Mouse (Mus musculus) kidney, adult 8-10 months (tissue): ENCODE results near the gene Gm17324.
"Not testable (repeated sequence)": the region's sequence is repeated elsewhere in the genome, so short reads cannot be mapped to it uniquely, and the experiment has no call there.

Experiments
- DNase-seq, 2 experiments: peaks; one replicate each; pipeline ENCODE4 v3.0.0; 2022

Gene Gm17324

DNA sequence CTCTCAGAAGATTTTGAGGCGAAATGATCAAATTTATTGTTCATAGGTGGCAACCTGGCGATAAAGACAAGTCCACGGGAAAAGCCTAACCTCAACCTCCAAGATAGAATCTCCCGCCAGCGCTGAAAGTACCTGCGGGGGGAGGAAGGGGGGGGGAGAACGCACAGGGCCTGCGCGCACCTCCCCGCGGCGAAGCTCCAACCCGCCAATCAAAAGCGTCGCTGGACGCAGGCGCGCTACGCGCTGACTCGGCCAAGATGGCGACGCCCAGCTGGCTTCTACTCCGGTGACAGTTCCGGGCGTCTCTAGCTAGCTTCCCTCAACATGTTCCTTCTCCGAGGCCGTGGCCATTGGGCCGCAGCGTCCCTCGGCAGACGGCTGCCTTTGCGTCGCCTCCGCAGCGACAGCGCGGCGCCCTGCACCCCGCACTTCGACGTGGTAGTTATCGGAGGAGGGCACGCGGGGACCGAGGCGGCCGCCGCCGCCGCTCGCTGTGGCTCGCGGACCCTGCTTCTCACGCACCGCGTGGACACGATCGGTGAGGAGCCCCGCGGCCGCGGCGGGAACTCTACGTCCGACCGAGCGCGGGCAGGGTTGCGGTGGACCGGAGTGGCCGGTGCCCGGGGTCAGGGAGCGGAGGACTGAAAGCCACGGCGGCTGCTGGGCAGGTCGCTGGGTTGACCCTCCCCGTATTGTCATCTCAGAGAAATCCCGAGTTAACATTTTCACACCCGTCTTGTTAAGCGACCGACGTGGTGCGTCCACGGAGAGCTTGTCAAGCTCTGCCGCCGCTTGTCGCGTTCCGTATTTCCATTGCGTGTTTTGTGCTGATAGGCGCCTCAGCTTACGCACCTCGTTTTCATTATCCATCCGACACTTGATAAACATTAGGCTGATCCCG is at the start of gene Gm17324, which contains the start of gene Mto1:
Gm17324 (minus strand) TSS at position 814 of the 901 bp plus-strand sequence.
Mto1 (plus strand) TSS at position 236 of the 901 bp plus-strand sequence.
- DNase-seq: peak; percentile 84

DNA sequence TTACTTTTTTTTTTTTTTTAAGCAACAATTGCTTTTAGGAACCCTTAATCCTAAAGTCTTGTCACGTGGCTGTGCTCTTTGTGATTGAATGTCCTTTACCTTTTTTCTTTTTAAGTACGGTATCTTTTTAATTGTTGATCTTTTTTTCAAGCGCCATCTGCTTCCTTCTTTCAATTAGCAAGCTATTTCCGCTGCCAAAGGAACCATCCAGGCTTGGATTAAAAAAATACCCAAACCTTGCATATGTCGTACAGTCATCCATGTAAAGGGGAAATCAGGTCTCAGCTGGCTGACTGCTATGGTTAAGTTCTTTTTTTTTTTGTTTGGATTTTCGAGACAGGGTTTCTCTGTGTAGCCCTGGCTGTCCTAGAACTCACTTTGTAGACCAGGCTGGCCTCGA is 44.6 kb upstream of the Gm17324 start:
- DNase-seq: no peak

DNA sequence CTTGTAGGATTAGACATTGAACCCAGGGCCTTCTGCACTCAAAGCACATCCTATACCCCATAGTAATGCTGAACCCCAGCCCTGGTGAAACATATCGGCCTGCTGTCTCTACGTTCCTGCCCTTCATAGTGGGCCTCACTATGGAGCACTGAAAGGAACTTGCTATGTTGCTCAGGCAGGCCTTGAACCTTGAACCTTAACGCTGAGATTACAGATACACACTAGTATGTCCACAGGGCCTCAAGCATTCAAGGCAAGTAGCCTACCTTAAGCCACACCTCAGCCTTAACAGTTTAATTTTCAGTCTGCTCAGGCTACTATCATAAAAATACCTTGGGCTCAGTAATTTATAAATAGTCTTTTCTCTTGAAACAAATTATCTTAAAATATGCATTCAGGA is 43.7 kb upstream of the Gm17324 start:
- no peak for DNase-seq

DNA sequence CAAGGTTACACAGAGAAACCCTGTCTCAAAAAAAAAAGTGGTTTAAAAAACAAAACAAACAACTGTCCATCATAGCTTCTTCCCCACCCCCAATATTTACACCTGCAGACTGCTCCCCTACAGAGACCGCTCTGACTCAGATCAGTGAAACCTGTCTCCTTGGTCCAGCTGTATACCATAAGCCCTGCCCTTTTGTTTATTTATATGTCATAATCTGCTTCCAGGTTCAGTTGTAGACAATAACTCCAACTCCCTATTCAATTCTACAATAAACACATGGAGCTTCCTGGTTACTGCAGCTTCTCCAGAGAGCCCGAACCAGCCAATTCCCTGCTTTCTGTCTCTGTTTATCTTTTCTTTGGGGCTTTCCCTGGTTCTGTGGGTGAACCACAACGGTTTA is 42.6 kb upstream of the Gm17324 start:
- no peak for DNase-seq

DNA sequence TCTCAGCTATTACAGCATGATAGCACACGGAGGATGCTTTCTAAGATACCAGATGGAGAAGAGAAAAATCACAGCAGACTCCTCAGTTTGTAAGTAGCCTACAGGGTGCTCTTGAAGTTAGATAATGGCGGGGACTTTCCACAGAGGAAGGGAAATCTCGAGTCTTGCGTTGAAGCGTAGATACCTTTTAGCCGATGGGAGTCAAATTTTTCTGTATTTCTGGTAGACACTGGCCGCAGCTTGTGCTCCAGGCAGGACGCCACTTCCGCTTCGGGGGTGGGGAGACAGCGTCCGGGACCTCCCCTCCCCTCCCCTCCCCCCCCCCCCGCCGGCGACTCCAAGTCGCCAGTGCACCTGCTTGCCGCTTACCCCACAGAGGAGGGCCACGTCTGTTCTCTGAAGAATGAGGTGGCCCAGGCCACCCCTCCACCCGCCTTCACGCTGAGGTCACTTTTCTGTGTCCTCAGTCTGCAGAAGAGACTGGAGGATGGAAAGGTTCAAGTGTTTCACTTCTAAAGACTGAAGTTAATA is 40.4 kb upstream of the Gm17324 start, which contains the start of gene Eef1a1:
Eef1a1 (minus strand) TSS at position 262 of the 531 bp plus-strand sequence.
- DNase-seq: peak; percentile 63 to 68

DNA sequence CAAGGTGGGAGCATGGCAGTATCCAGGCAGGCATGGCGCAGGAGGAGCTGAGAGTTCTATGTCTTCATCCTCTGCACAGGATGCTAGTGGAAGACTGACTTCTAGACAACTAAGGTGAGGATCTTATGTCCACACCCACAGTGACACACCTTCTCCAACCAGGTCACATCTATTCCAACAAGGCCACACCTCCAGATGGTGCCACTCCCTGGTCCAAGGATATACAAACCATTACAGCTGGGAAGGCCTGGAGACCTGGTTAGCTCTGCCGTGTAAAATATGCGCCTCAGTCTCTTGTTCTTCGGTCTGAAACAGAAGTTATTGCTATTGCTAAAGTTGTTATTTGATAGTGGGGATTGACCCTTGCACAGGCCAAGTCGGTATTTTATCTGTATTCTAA is 39.4 kb upstream of the Gm17324 start:
- DNase-seq: not testable (repeated sequence)

DNA sequence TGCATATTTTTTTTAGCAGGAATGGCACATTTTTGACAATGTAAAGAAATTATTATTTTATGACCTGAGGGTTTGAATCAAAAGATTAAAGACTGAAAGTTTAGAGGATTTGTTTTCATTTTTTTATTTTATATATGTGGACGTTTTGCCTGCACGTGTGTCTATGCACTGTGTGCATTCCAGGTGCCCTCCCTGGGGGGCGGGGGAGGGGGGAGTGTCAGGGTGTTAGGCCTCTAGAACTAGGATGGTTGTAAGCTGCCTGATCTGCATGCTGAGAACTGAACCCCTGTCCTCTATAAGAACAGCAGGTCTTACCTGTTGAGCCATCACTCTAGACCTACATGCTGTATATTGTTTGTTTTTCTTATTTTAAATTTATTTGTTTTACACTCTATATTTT is 36.1 kb upstream of the Gm17324 start:
- DNase-seq: no peak

DNA sequence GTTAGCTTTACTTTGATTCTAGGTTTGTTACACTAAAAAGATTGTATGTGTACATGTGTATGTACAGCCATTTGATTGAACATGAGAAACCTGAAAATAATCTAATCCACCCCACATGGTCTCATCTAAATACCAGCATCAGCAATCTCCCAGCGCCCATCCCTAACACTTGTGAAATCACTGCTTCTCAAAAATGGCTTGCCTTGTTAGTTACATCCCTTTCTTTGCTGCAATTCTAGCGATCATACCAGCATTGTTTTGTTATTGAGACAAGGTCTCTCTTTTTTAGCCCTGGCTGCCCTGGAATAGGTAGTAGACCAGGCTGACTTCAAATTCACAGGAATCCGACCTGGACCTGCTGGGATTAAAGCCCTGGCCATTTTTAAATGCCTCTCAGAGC is 33.8 kb upstream of the Gm17324 start:
- DNase-seq: no peak

DNA sequence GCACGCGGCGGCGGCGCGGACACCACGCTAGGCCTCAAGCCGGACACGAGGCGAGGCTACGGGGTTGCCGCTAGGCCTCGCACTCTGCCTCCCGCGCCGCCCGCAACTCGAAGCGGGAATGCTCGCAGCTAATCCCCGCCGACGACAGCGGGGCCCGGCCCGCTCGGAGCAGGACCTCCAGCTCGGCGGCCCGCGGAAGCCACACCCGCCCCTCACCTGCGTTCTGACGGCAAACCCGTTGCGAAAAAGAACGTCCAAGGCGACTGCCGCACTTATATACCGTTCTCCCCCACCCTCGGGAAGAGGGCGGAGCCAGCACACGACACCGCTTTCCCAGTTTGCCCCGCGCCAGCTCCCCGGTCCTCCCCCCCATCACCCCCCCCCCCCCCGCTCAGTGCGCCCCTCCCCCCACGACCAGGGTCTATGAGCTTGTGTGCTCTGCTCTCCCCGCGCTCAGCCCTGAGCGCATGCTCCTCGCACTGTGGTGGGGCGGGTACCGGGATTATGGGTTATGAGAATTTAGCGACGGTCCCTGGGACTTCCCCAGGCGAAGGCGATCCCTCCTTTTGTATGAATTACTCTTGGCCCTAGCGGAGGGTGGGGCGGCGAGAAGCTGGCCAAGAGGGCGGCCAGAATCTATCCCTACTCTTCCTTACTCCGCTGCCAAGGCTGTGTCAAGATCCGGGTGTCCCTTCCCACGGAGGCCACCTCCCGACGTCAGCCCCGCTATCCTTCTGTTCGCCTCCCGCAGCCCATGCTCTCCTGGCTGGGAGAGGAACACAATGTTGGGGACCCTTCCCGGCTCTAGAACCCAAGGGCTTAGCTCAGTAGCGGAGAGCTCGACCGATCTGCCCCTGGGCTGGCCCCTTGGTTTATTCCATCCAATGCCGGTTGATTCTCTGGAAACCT is 33.1 kb upstream of the Gm17324 start:
- DNase-seq: peak; percentile 96 to 98

DNA sequence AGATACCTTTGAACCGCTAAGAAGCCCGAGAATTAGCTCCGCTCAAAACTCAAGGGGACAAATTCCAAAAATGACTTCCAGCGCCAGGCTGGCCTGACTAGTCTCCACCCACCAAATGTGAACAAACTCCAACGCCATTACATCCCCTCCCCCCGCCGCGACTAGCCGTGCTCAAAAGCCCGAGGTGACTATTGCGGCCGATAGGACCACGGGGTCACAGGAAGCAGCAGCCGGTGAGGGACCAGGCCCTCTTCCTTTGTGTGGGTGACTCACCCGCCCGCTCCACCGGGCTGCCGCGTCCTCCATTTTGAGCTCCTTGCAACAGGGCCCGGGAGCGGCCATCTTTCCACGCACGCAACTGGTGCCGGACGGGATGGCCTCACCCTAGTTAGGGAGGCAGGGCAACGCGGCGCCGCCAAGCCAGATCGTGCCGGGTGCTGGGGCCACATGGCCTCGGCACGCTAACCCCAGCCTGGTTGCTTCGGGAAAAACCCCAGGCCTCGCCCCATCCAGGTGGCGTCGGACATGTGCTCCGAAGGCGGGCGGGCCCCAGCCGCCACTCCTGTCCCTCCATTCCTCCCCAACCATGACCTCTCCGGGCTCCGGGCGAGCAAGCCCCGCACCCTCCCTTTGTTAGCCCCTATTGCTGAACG is 32.2 kb upstream of the Gm17324 start:
- peak; percentile 84 for DNase-seq

DNA sequence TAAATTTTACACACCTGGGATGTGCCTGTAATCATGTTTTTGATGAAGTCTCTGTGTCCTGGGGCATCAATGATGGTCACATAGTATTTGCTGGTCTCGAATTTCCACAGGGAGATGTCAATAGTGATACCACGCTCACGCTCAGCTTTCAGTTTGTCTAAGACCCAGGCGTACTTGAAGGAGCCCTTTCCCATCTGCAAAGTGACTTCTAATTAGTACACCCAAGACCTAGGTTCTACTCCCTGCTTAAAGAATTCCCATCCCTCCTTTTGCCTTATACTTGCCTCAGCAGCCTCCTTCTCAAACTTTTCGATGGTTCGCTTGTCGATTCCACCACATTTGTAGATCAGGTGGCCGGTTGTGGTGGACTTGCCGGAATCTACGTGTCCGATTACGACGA is 31.6 kb upstream of the Gm17324 start:
- DNase-seq: not testable (repeated sequence)

DNA sequence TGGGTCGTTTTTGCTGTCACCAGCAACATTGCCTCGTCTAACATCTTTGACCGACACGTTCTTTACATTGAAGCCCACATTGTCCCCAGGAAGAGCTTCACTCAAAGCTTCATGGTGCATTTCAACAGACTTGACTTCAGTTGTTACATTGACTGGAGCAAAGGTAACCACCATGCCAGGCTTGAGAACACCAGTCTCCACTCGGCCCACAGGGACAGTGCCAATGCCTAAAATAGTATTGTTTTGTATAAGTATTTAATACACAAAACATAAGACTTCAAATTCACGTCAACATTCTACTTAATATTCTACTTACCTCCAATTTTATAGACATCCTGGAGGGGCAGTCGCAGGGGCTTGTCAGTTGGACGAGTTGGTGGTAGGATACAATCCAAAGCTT is 30.7 kb upstream of the Gm17324 start:
- DNase-seq: not testable (repeated sequence)

DNA sequence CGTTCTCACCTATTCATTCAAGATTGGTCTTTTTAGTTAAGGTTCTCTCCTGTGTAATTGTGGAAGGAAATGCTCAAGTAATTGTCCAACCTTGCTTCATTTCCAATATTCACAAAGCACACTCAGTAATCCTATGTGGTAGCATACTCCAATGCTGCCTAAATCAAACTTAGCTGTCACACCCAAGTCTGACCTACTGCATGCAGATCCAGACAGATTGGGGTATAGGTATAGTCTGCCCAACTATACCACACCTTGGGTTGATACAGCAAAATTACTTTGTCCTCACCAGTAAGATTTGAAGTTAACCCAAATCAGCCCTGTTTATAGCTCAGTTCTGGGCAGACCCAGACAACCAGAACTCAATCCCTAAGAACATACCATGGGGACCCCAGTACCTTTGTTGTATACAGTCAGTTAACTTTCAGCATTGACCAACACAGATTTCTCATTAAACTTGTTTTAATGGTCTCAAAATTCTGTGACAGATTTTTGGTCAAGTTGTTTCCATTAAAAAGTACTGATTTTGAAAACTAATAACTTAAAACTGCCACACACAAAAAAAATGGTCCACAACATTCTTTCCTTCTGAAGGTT is 29.5 kb upstream of the Gm17324 start:
- not testable (repeated sequence) for DNase-seq

DNA sequence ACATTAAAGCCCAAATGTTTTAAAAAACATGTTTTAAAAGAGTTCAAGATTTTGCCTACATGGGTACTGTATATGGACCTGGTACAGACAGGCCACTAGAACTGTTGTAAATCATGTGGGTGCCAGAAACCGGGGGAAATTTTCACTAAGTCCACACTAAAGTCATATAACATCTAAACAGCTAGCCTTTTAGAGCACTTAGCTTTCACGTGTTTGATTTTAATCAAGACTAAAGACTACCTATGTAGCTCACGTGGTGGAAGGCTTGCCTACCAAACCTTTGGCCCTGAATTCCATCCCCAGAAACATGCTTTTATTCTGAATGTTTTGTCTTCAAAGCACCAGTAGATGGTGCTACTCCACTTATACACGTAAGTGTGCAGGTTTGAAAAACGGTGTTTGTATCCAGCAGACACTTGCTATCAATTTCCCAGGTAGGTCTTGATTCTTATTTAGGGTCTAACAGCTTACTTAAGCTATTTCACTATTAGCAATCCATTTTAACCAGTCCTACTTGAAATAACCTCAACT is 28.5 kb upstream of the Gm17324 start:
- DNase-seq: peak in 1 of 2 experiments; percentile 44

DNA sequence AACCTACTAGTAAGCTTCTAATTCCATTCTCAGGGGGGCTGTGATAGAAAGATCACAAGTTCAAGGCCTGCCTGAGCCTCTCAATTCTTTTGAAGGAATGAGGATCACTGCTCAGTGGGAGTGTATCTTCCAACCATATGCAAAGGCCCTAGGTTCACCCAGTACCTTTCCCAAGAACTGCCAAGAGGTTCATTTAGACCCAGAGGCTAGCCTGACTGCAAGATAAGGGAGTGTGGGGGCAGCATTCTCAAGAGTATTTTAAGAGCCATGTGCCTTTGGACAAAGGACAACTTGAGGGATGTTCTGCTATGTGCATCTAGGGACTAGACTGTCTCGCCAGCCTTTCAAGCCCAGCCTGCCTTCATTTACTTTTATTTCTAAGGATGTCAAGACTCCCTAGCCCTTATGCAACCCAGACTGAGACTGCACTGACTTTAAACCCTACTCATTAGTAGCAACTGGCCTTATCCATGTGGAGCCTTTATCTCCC is 28.0 kb upstream of the Gm17324 start:
- DNase-seq: no peak

DNA sequence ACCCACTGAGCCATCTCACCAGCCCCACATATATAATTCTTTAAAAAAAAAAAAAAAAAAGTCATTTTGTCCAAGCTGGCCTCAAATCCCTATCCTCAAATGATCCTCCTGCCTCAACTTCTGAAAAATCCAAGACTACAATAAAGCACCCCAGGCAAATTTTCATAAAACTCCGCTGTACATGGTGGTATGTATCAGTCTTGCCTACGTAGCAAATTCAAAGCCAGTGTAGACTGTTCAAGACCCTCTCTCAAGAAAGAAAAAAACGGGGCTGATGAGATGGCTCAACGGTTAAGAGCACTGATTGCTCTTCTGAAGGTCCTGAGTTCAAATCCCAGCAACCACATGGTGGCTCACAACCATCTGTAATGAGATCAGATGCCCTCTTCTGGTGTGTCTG is 27.3 kb upstream of the Gm17324 start:
- DNase-seq: no peak

DNA sequence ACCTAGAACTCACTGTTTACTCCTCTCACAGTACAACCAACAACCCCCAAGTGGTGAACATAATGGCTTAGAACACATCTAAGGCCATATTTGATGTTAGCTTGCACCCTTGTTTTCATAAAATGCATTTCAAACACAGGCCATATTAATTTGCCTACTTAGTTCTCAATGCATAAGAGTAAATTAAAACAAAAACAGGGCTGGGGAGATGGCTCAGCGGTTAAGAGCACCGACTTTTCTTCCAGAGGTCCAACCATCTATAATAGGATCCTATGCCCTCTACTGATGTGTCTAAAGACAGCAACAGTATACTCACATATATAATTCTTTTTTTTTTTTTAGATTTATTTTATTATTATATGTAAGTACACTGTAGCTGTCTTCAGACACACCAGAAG is 26.8 kb upstream of the Gm17324 start:
- DNase-seq: no peak

DNA sequence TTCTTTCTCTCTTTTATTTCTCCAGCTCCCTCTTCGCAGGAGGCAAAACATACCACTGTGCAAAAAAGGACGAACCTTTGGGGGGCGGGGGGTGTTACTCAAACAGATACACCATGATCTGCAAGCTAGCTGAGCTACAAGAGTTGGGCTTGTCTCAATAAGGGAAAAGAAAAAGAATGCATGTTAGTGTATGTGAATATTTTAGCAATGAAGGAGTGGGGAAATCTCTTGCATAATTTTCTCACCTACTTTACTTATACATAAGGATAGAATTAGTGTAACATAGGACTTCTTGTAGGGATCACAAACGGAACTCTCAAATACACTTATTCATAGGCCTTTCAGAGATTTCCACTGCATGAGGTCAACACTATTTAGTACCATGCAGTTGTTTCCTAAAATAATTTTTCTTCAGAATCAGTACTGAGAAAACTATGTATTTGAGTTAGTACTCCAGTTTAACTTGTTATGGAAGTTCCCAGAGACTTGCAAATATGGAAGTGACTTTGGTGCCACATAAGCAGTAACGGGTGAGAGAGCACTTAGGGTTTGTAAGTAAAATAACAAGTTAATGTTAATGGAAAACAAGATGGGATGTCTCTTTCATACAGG is 26.3 kb upstream of the Gm17324 start:
- no peak for DNase-seq

DNA sequence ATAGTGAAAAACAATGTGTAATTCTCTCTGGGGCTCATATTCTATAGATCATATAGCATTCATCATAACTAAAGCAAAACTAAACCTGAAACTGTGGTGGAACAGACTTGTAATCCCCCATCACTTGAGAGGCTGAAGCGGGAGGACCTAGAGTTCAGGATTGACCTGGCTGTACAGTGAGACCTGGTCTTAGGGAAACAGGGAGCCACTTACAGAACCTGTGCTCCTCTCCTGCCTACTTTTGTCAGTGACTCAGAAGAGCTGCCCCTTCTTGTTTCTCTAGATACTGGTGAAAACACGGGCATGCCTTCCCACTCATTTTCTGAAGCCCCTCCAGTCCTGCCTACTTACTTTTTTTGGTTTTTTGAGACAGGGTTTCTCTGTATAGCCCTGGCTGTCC is 25.7 kb upstream of the Gm17324 start:
- no peak for DNase-seq

DNA sequence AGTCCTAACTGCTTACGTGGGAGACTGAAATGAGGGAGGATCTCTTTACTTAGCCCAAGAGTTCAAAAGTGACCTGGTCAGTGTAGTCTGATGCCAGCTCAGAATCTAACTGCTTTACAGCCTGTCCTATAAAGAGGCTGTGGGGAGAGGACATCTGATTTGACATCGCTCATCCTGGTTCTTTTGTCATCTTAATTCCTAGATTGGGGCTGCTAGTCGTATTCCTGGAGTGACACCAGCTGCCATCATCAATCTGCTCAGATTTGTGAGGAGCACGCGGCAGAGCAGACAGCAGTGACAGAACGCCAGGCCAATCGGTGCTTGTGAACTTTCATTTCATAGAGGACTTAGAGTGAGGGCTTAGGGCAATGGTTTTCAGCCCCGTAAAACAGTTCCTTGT is 25.0 kb upstream of the Gm17324 start:
- DNase-seq: no peak

DNA sequence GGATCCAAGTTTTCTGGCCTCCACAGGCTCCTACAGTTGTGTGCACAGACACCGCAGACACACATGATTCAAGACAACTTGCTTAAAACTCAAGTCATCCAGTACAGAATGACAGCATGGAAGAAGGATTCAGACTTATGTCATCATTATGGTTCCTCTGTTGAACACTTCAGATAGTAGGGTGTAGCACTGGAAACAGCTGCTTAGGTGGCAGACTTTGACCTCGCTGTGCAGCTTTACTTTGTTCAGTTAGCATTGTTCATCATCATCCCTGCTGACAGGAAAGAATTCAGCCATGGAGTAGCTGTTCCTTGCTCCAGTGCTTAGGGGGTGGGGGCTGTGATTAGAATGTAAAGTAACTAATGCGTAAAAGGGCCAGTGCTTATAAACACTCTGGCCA is 17.1 kb upstream of the Gm17324 start:
- no peak for DNase-seq
